Mouse (Mus musculus): Measurements from ENCODE around the gene Hmgb2.

Gene Hmgb2

GRCm38 (mm10) chr8:57552102-57553032, 40.7 kb downstream of the Hmgb2 start:
- no peak for DNase-seq (ENCODE audit: low read depth, low spot score)

GRCm38 (mm10) chr8:57560926-57561325, 49.2 kb downstream of the Hmgb2 start:
- DNase-seq (ENCODE audit: low read depth, low spot score), result no peak

- DNase-seq (ENCODE audit: low read depth, low spot score), result no peak
Measured at GRCm38 (mm10) chr8:57562741-57563140, 51.0 kb downstream of the Hmgb2 start.

GRCm38 (mm10) chr8:57563726-57564125, 52.0 kb downstream of the Hmgb2 start:
- DNase-seq (ENCODE audit: low read depth, low spot score), result peak; percentile 60

- DNase-seq (ENCODE audit: low read depth, low spot score), result no peak
Measured at GRCm38 (mm10) chr8:57565039-57565438, 53.3 kb downstream of the Hmgb2 start.

Measured in telencephalon, adult 2 months (tissue).